Mouse (Mus musculus): ENCODE measurements around the gene Dlec1. TPM values are rescaled to one million over a fixed set of nuclear protein-coding genes. Genes with fewer than 3 reads are reported as not detected.

Gene Dlec1
- 0.57 and 0.64 TPM in 2 replicates for polyA plus RNA-seq (2015; fragmentation: Nextera tagmentation; extraction: Ambion mirVana)

- Histone ChIP-seq H3K4me3 (ENCODE audit: low read depth, low read length) (peak within 1 kb of the TSS; percentile 60), H3K4me2 (replicated peaks; ENCODE audit: low read depth, low read length) (peak within 1 kb of the TSS; percentile 89), H3K9ac (replicated peaks; ENCODE audit: low read depth) (no peak within 1 kb of the TSS), H3K36me3 (ENCODE audit: insufficient read depth, low read length) (no peaks in the 10 kb centered on the region), H3K4me1 (ENCODE audit: insufficient read depth, low read depth, low read length) (no peaks in the 10 kb centered on the region; the same call in none of the 2 replicates), H3K27ac (ENCODE audit: low read length) (no peak within 1 kb of the TSS; the same call in 1 of the 2 replicates), H3K27me3 (replicated peaks; ENCODE audit: insufficient read depth, low read length) (no peaks in the 10 kb centered on the region), H3K9me3 (ENCODE audit: low read length) (no peaks in the 10 kb centered on the region)
- ATAC-seq (peak; percentile 93), DNase-seq (ENCODE audit: low spot score) (peak; percentile 98)
- 2% methylated on average over 44 of the region's 44 CpGs for WGBS
- TF ChIP-seq EP300 (IDR thresholded peaks at IDR 0.05) (no peak), CTCF (IDR thresholded peaks at IDR 0.05) (peak; percentile 43)
These were observed at the start of gene Dlec1 for GRCm38 (mm10) chr9:119101992-119102782. Gene Dlec1, plus strand, starts transcription at chr9:119102478.

- TF ChIP-seq CTCF (IDR thresholded peaks at IDR 0.05): no peak
- TF ChIP-seq EP300 (IDR thresholded peaks at IDR 0.05): peak; percentile 40
- peak overlapping the region; percentile 32 for H3K27ac ChIP-seq (ENCODE audit: low read length)
- WGBS: 58% methylated on average over 9 of the region's 9 CpGs
- H3K36me3 ChIP-seq (ENCODE audit: insufficient read depth, low read length): no peaks in the 10 kb centered on the region
- no peaks in the 10 kb centered on the region for H3K27me3 ChIP-seq (replicated peaks; ENCODE audit: insufficient read depth, low read length)
- no peak overlapping the region for H3K9ac ChIP-seq (replicated peaks; ENCODE audit: low read depth)
- DNase-seq (ENCODE audit: low spot score) (peak; percentile 75), ATAC-seq (peak; percentile 69)
- peak overlapping the region; percentile 66 for H3K4me2 ChIP-seq (replicated peaks; ENCODE audit: low read depth, low read length)
- H3K9me3 ChIP-seq (ENCODE audit: low read length): no peaks in the 10 kb centered on the region
- peaks cover 13% of the 10 kb centered on the region; the same call in 1 of the 2 replicates for H3K4me1 ChIP-seq (ENCODE audit: insufficient read depth, low read depth, low read length)
- no peak overlapping the region for H3K4me3 ChIP-seq (ENCODE audit: low read depth, low read length)
These were observed 48.2 kb upstream of the Dlec1 start for GRCm38 (mm10) chr9:119053964-119054576.

DNA sequence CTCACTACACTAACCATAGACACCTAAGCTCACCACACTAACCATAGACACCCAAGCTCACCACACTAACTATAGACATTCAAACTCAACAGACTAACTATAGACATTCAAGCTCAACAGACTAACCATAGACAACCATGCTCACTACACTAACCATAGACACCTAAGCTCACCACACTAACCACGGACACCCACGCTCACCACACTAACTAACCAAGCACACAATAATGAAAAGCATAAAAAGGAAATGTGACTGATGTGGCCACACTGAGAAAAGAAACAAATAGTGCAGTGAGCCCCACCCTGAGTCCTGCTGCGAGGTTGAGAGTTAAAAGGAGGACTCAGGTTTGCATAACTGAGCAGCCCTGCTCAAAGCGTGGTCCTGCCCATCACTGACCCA lies 46.9 kb upstream of the Dlec1 start:
- WGBS: 72% methylated on average over 4 of the region's 4 CpGs
- no peak for TF ChIP-seq CTCF (IDR thresholded peaks at IDR 0.05)
- TF ChIP-seq EP300 (IDR thresholded peaks at IDR 0.05): no peak
- Histone ChIP-seq H3K9ac (replicated peaks; ENCODE audit: low read depth) (no peak overlapping the region), H3K36me3 (ENCODE audit: insufficient read depth, low read length) (no peaks in the 10 kb centered on the region), H3K27ac (ENCODE audit: low read length) (no peak overlapping the region), H3K4me1 (ENCODE audit: insufficient read depth, low read depth, low read length) (peaks cover 13% of the 10 kb centered on the region; the same call in 1 of the 2 replicates), H3K4me2 (replicated peaks; ENCODE audit: low read depth, low read length) (no peak overlapping the region), H3K4me3 (ENCODE audit: low read depth, low read length) (no peak overlapping the region), H3K9me3 (ENCODE audit: low read length) (no peaks in the 10 kb centered on the region), H3K27me3 (replicated peaks; ENCODE audit: insufficient read depth, low read length) (no peaks in the 10 kb centered on the region)
- ATAC-seq (no peak), DNase-seq (ENCODE audit: low spot score) (no peak)

- Histone ChIP-seq H3K4me3 (ENCODE audit: low read depth, low read length) (no peak overlapping the region), H3K4me2 (replicated peaks; ENCODE audit: low read depth, low read length) (no peak overlapping the region), H3K36me3 (ENCODE audit: insufficient read depth, low read length) (no peaks in the 10 kb centered on the region), H3K27ac (ENCODE audit: low read length) (no peak overlapping the region), H3K4me1 (ENCODE audit: insufficient read depth, low read depth, low read length) (peaks cover 4% of the 10 kb centered on the region; the same call in 1 of the 2 replicates), H3K9me3 (ENCODE audit: low read length) (no peaks in the 10 kb centered on the region), H3K9ac (replicated peaks; ENCODE audit: low read depth) (no peak overlapping the region), H3K27me3 (replicated peaks; ENCODE audit: insufficient read depth, low read length) (no peaks in the 10 kb centered on the region)
- DNase-seq (ENCODE audit: low spot score): no peak
- ATAC-seq: no peak
- 75% methylated on average over 7 of the region's 7 CpGs for WGBS
- TF ChIP-seq EP300 (IDR thresholded peaks at IDR 0.05) (no peak), CTCF (IDR thresholded peaks at IDR 0.05) (no peak)
These were observed 44.0 kb upstream of the Dlec1 start for GRCm38 (mm10) chr9:119058245-119058644.

- no peak overlapping the region for H3K4me3 ChIP-seq (ENCODE audit: low read depth, low read length)
- no peak for DNase-seq (ENCODE audit: low spot score)
- no peak overlapping the region for H3K27ac ChIP-seq (ENCODE audit: low read length)
- no peak overlapping the region for H3K9ac ChIP-seq (replicated peaks; ENCODE audit: low read depth)
- H3K27me3 ChIP-seq (replicated peaks; ENCODE audit: insufficient read depth, low read length): no peaks in the 10 kb centered on the region
- H3K4me1 ChIP-seq (ENCODE audit: insufficient read depth, low read depth, low read length): no peaks in the 10 kb centered on the region; the same call in 1 of the 2 replicates
- no peaks in the 10 kb centered on the region for H3K36me3 ChIP-seq (ENCODE audit: insufficient read depth, low read length)
- H3K9me3 ChIP-seq (ENCODE audit: low read length): no peaks in the 10 kb centered on the region
- no peak for ATAC-seq
- 93% methylated on average over 10 of the region's 10 CpGs for WGBS
- TF ChIP-seq CTCF (IDR thresholded peaks at IDR 0.05): no peak
- no peak for TF ChIP-seq EP300 (IDR thresholded peaks at IDR 0.05)
- no peak overlapping the region for H3K4me2 ChIP-seq (replicated peaks; ENCODE audit: low read depth, low read length)
These were observed 41.6 kb upstream of the Dlec1 start for GRCm38 (mm10) chr9:119060701-119061100.

DNA sequence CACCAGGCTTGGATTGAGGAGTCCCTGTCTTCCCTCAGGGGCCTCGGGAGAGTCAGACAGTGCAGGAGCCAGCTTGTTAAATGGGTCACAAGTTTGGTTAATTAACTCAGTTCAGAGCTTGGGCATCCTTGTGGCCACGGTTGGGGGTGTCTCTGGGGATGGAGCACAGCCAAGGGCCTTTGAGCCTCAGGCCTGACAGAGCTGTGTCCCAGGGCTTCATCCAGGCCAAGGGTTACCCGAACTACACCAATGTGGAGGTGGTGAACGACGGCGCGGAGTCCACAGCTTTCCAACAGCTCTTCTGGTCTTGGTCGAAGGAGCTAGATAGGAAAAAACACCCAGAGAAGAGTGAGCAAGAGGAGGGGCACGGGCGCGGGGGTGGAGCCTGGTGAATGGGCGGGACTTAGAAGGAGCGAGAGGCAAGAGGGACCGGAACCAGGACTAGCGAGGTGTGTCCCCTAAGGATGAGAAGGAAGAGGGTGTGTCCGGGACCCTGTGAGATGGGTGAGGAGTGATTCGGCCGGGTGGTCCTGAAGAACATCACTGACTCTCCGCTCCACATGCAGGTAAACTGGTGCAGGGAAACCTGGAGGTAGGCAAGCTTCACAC lies 39.1 kb upstream of the Dlec1 start:
- WGBS: 33% methylated on average over 19 of the region's 19 CpGs

More for the DNA sequence above, 39.1 kb upstream of the Dlec1 start:
- no peaks in the 10 kb centered on the region for H3K9me3 ChIP-seq (ENCODE audit: low read length)
- H3K27me3 ChIP-seq (replicated peaks; ENCODE audit: insufficient read depth, low read length): no peaks in the 10 kb centered on the region
- no peak overlapping the region for H3K9ac ChIP-seq (replicated peaks; ENCODE audit: low read depth)
- DNase-seq (ENCODE audit: low spot score): peak; percentile 35
- H3K27ac ChIP-seq (ENCODE audit: low read length): no peak overlapping the region
- no peaks in the 10 kb centered on the region for H3K36me3 ChIP-seq (ENCODE audit: insufficient read depth, low read length)
- TF ChIP-seq CTCF (IDR thresholded peaks at IDR 0.05) (no peak), EP300 (IDR thresholded peaks at IDR 0.05) (no peak)
- no peak overlapping the region for H3K4me3 ChIP-seq (ENCODE audit: low read depth, low read length)
- peak; percentile 20; the same call in 1 of the 2 replicates for ATAC-seq
- no peaks in the 10 kb centered on the region; the same call in 1 of the 2 replicates for H3K4me1 ChIP-seq (ENCODE audit: insufficient read depth, low read depth, low read length)
- no peak overlapping the region for H3K4me2 ChIP-seq (replicated peaks; ENCODE audit: low read depth, low read length)

All from lung, postnatal 0 days (tissue).